Mouse (Mus musculus): ENCODE data around the gene Mybl2.

- TF ChIP-seq EP300 (IDR thresholded peaks at IDR 0.05; ENCODE audit: low read depth in 1 of 2, low read length in 2 of 2) (no peak), CTCF (IDR thresholded peaks at IDR 0.05 in 2 of 3, conservative IDR thresholded peaks at IDR 0.05 in 1 of 3; ENCODE audit: control insufficient read depth in 1 of 3, insufficient read depth in 1 of 3, low read depth in 2 of 3, low read length in 3 of 3, poor library complexity in 1 of 3, severe bottlenecking in 1 of 3) (no peak), NELFE (IDR thresholded peaks at IDR 0.05; ENCODE audit: low read depth, low read length) (no peak), MYC (IDR thresholded peaks at IDR 0.05; ENCODE audit: low read depth, low read length) (no peak), KAT2A (conservative IDR thresholded peaks at IDR 0.05; ENCODE audit: low read depth, low read length) (no peak), POLR2A (IDR thresholded peaks at IDR 0.05; ENCODE audit: control insufficient read depth in 1 of 2, insufficient read depth in 1 of 2, low read depth in 1 of 2, low read length in 2 of 2, poor library complexity in 1 of 2) (no peak), ZNF384 (IDR thresholded peaks at IDR 0.05; ENCODE audit: low read depth, low read length) (no peak), MAX (IDR thresholded peaks at IDR 0.05; ENCODE audit: low read length) (no peak)
These were observed 11.8 kb downstream of the Mybl2 start for GRCm38 (mm10) chr2:163066326-163066725.

Measured in MEL (cell line).